Mouse (Mus musculus) T-helper 17 cell (primary cell): Measurements from ENCODE around the gene Ctcfl.

Experiments used
- in situ Hi-C, 2 experiments: fragments of 300-600 bp; cut with MboI, MseI; formaldehyde crosslinking; loops; 1 replicate in 1 of 2; 2 replicates in 1 of 2; pipeline ENCODE4 v1.15.1; 2025; ENCODE audit warnings: high pct_unique_total_duplicates in 2 of 2

Ctcfl gene

GRCm38 (mm10) chr2:173119023-173119944, at the start of gene Ctcfl:
Gene Ctcfl (minus strand): TSS chr2:173119525.
- in situ Hi-C loops, result loop anchor here in 1 of 2 experiments (5.0 to 10.0 kb wide), 2 partner anchors 38 to 1806 kb away; no protein-coding TSS in a partner anchor

GRCm38 (mm10) chr2:173168411-173168851, 49.1 kb upstream of the Ctcfl start:
- in situ Hi-C loops, result no loop called here

GRCm38 (mm10) chr2:173165357-173165756, 46.0 kb upstream of the Ctcfl start:
- in situ Hi-C loops, result no loop called here

GRCm38 (mm10) chr2:173164946-173165345, 45.6 kb upstream of the Ctcfl start:
- in situ Hi-C loops, result no loop called here

- in situ Hi-C loops, result no loop called here
Measured at GRCm38 (mm10) chr2:173164358-173164757, 45.0 kb upstream of the Ctcfl start.

- in situ Hi-C loops, result no loop called here
Measured at GRCm38 (mm10) chr2:173163380-173163779, 44.1 kb upstream of the Ctcfl start.

- in situ Hi-C loops, result loop anchor here (5.0 to 10.0 kb wide), 3 partner anchors 42 to 1463 kb away; partner anchors contain the start of gene Ctcfl (in 1 of the 2)
Measured at GRCm38 (mm10) chr2:173159354-173160311, 40.3 kb upstream of the Ctcfl start.

- in situ Hi-C loops, result loop anchor here (5.0 to 10.0 kb wide), 3 partner anchors 41 to 1464 kb away; partner anchors contain the start of gene Ctcfl (in 1 of the 2)
Measured at GRCm38 (mm10) chr2:173158390-173159055, 39.2 kb upstream of the Ctcfl start.

- in situ Hi-C loops, result loop anchor here (5.0 to 10.0 kb wide), 3 partner anchors 41 to 1464 kb away; partner anchors contain the start of gene Ctcfl (in 1 of the 2)
Measured at GRCm38 (mm10) chr2:173157871-173158270, 38.5 kb upstream of the Ctcfl start.

- in situ Hi-C loops, result loop anchor here (5.0 to 10.0 kb wide), 3 partner anchors 40 to 1465 kb away; partner anchors contain the start of gene Ctcfl (in 1 of the 2)
Measured at GRCm38 (mm10) chr2:173157376-173157775, 38.1 kb upstream of the Ctcfl start.

GRCm38 (mm10) chr2:173156923-173157322, 37.6 kb upstream of the Ctcfl start:
- in situ Hi-C loops, result loop anchor here (5.0 to 10.0 kb wide), 3 partner anchors 40 to 1465 kb away; partner anchors contain the start of gene Ctcfl (in 1 of the 2)

GRCm38 (mm10) chr2:173155907-173156306, 36.6 kb upstream of the Ctcfl start:
- in situ Hi-C loops, result loop anchor here (5.0 to 10.0 kb wide), 3 partner anchors 39 to 1466 kb away; partner anchors contain the start of gene Ctcfl (in 1 of the 2)

- in situ Hi-C loops, result loop anchor here (5.0 to 10.0 kb wide), 3 partner anchors 38 to 1467 kb away; partner anchors contain the start of gene Ctcfl (in 1 of the 2)
Measured at GRCm38 (mm10) chr2:173154962-173155361, 35.6 kb upstream of the Ctcfl start.

GRCm38 (mm10) chr2:173154513-173154912, 35.2 kb upstream of the Ctcfl start:
- in situ Hi-C loops, result loop anchor here in 1 of 2 experiments (10.0 kb wide), 1 partner anchor 1250 kb away; no protein-coding TSS in a partner anchor

GRCm38 (mm10) chr2:173153266-173153665, 33.9 kb upstream of the Ctcfl start:
- in situ Hi-C loops, result loop anchor here in 1 of 2 experiments (10.0 kb wide), 1 partner anchor 1252 kb away; no protein-coding TSS in a partner anchor

GRCm38 (mm10) chr2:173152436-173153151, 33.3 kb upstream of the Ctcfl start, which contains the start of gene Pck1:
Gene Pck1 (plus strand): TSS chr2:173153048.
- in situ Hi-C loops, result loop anchor here in 1 of 2 experiments (10.0 kb wide), 1 partner anchor 1252 kb away; no protein-coding TSS in a partner anchor

- in situ Hi-C loops, result loop anchor here in 1 of 2 experiments (10.0 kb wide), 1 partner anchor 1253 kb away; no protein-coding TSS in a partner anchor
Measured at GRCm38 (mm10) chr2:173151784-173152284, 32.5 kb upstream of the Ctcfl start.

GRCm38 (mm10) chr2:173151352-173151751, 32.0 kb upstream of the Ctcfl start:
- in situ Hi-C loops, result loop anchor here in 1 of 2 experiments (10.0 kb wide), 1 partner anchor 1253 kb away; no protein-coding TSS in a partner anchor

- in situ Hi-C loops, result loop anchor here in 1 of 2 experiments (25.0 kb wide), 1 partner anchor 1089 kb away; no protein-coding TSS in a partner anchor
Measured at GRCm38 (mm10) chr2:173148001-173148400, 28.7 kb upstream of the Ctcfl start.
